Mouse (Mus musculus) ES-Bruce4 (cell line): Measurements from ENCODE around the gene Morc1.

Source experiments
- CTCF ChIP-seq: IDR thresholded peaks from one replicate; pipeline ENCODE4 v1.8.1; 2011; ENCODE audit warnings: low read depth, low read length
- EP300 ChIP-seq: IDR thresholded peaks from 2 replicates; pipeline ENCODE4 v1.6.1; 2011; ENCODE audit warnings: low read depth, low read length; ENCODE audit not compliant: insufficient read depth
- POLR2A ChIP-seq: IDR thresholded peaks from one replicate; pipeline ENCODE4 v1.8.1; 2011; ENCODE audit warnings: low read length; ENCODE audit not compliant: insufficient read depth

GRCm38 (mm10) chr16:48419035-48419434 lies 12.0 kb upstream of the Morc1 start:
- TF ChIP-seq CTCF, result no peak
- TF ChIP-seq POLR2A, result no peak
- no peak for TF ChIP-seq EP300
